ENCODE assay signal across 18 mouse cellular contexts in the genomic region with DNA sequence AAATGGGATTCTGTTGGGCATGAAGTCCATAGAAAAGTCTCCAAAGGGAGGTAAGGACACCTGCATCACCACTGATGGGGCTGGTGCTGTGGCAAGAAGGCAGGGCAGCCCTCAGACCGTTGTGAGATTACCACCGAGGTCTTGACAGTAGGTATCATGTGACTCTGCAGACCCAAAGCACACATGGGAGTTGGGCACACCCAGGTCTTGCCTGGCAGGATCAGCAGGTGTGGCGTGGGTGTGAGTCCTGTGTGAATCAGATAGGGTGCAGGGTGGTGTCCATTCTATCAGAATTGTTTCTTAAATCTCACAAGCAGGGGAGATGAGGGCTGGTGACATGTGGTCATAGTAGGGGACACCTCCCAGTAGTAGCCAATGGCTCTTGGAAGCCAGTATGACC.
"Had no signal": no experiment of that assay in that cellular context is flagged by ENCODE, and none has a peak within 500 bp of the region (broad histone marks: within the 10 kb centered on the region; RNA-seq: fewer than 3 reads in every experiment).

No protein-coding gene starts in this region.

- DNase-seq: kidney, adult 11 months; kidney, adult 8-10 months; kidney, postnatal 10 days; layer of hippocampus, postnatal 36 days; lung, adult 18-20 months; retina, postnatal 1 day; right cerebral cortex, postnatal 25 days; thymus, adult 18-20 months had no signal

- H3K36me3 ChIP-seq: kidney, embryonic 15.5 days; liver, embryonic 15.5 days; midbrain, embryonic 10.5 days had no signal

- H3K4me1 ChIP-seq: liver, embryonic 15.5 days had no signal

- H3K4me3 ChIP-seq: kidney, embryonic 15.5 days; left cerebral cortex, adult 2 months; liver, embryonic 15.5 days; midbrain, embryonic 10.5 days; midbrain, embryonic 13.5 days; myocyte; neural tube, embryonic 13.5 days had no signal

- ATAC-seq: midbrain, embryonic 16.5 days had no signal

- H3K27ac ChIP-seq: kidney, embryonic 15.5 days; left cerebral cortex, adult 2 months; liver, embryonic 15.5 days; macrophage; midbrain, embryonic 10.5 days; midbrain, embryonic 13.5 days; neural tube, embryonic 13.5 days had no signal

- H3K9ac ChIP-seq: kidney, embryonic 15.5 days; liver, embryonic 15.5 days; midbrain, embryonic 13.5 days; neural tube, embryonic 13.5 days had no signal

- H3K4me2 ChIP-seq: kidney, embryonic 15.5 days; liver, embryonic 11.5 days; liver, embryonic 15.5 days; midbrain, embryonic 13.5 days; neural tube, embryonic 13.5 days had no signal

- H3K27me3 ChIP-seq: kidney, embryonic 15.5 days; liver, embryonic 15.5 days; midbrain, embryonic 13.5 days; neural tube, embryonic 13.5 days had no signal

- H3K9me3 ChIP-seq: kidney, embryonic 15.5 days; liver, embryonic 15.5 days; midbrain, embryonic 10.5 days; midbrain, embryonic 13.5 days; neural tube, embryonic 13.5 days had no signal
